10 mouse cellular contexts compared by ENCODE assay signal in the genomic region with DNA sequence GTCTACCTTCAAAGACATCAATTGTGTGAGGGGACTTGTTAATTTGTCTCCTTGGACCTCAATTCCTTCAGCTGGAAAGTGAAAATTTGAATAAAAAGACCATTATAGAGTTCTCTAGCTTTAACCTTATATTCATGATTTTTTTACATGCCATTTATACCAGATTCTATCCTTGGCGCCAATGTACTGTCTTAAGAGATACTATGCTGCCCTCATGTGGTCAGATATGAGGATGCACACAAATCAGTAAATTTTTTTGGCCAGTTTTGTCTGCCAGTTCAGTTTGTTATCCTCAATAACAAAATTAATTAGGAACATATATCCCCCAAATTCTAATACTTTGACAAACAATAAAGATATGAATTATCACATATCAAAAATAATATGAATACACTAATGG. TPM values are rescaled to one million over a fixed set of nuclear protein-coding genes. Genes with fewer than 3 reads are reported as not detected.
DNase-seq lines count a peak whose midpoint lies in the region; ATAC-seq and TF ChIP-seq lines count a peak whose summit lies in the region.
"Had no signal": no experiment of that assay in that cellular context is flagged by ENCODE, and none has a peak within 500 bp of the region (broad histone marks: within the 10 kb centered on the region; RNA-seq: fewer than 3 reads in every experiment).

No protein-coding gene starts in this region.

- H3K4me1 ChIP-seq in kidney, embryonic 15.5 days, result 0 out of 2 replicates have a peak, but pooled peaks cover 6% of the 10 kb centered on the region
- H3K4me1 ChIP-seq in ES-E14 (ENCODE audit: control insufficient read depth in 2 of 2, insufficient read depth in 2 of 2, low read length in 2 of 2, poor library complexity in 1 of 2), result no peaks in the 10 kb centered on the region
- peaks cover 9% of the 10 kb centered on the region; the same call in 1 of the 2 replicates for H3K4me1 ChIP-seq in forebrain, postnatal 0 days (ENCODE audit: insufficient read depth)
- H3K4me1 ChIP-seq: limb, embryonic 15.5 days had no signal

- no peak overlapping the region for H3K4me3 ChIP-seq in kidney, embryonic 15.5 days (replicated peaks)
- H3K4me3 ChIP-seq in ES-E14 (ENCODE audit: insufficient read depth in 1 of 2, low read depth in 1 of 2, low read length in 2 of 2, poor library complexity in 1 of 2, severe bottlenecking in 1 of 2), result no peak overlapping the region
- no peak overlapping the region for H3K4me3 ChIP-seq in forebrain, postnatal 0 days (ENCODE audit: low read depth, low read length)
- H3K4me3 ChIP-seq: erythroblast, embryonic 14.5 days; limb, embryonic 15.5 days had no signal

- no peak for ATAC-seq in kidney, embryonic 15.5 days (replicated peaks; ENCODE audit: low FRiP score)
- ATAC-seq in forebrain, postnatal 0 days, result no peak; the same call in 1 of the 2 replicates
- no peak for ATAC-seq in erythroid progenitor cell, adult 5-6 weeks (replicated peaks; ENCODE audit: low FRiP score, poor library complexity, severe bottlenecking)

- H3K27me3 ChIP-seq in kidney, embryonic 15.5 days, result no peaks in the 10 kb centered on the region
- H3K27me3 ChIP-seq in forebrain, postnatal 0 days (ENCODE audit: insufficient read depth, low read length), result no peaks in the 10 kb centered on the region
- H3K27me3 ChIP-seq: limb, embryonic 15.5 days had no signal

- no peaks in the 10 kb centered on the region for H3K9me3 ChIP-seq in kidney, embryonic 15.5 days (replicated peaks)
- no peaks in the 10 kb centered on the region for H3K9me3 ChIP-seq in ES-E14 (ENCODE audit: control insufficient read depth, insufficient read depth, low read depth, low read length)
- no peaks in the 10 kb centered on the region for H3K9me3 ChIP-seq in forebrain, postnatal 0 days (ENCODE audit: low read length)
- H3K9me3 ChIP-seq: limb, embryonic 15.5 days had no signal

- 0% methylated on average over 1 of the region's 1 CpGs for WGBS in kidney, embryonic 15.5 days
- 2% methylated on average over 1 of the region's 1 CpGs for WGBS in forebrain, postnatal 0 days

- in situ Hi-C loops in ES-E14 (cut with MboI; ENCODE audit: low sequenced_read_pairs in 2 of 2, unreplicated experiment in 2 of 2), result no loop called here

- no peak overlapping the region for H3K9ac ChIP-seq in kidney, embryonic 15.5 days
- H3K9ac ChIP-seq in ES-E14 (ENCODE audit: insufficient read depth, low read depth, low read length, poor library complexity, severe bottlenecking), result no peak overlapping the region
- no peak overlapping the region for H3K9ac ChIP-seq in forebrain, postnatal 0 days
- H3K9ac ChIP-seq: limb, embryonic 15.5 days had no signal

- H3K36me3 ChIP-seq in kidney, embryonic 15.5 days, result no peaks in the 10 kb centered on the region
- H3K36me3 ChIP-seq in ES-E14 (ENCODE audit: control insufficient read depth, insufficient read depth, low read length, poor library complexity, severe bottlenecking), result no peaks in the 10 kb centered on the region
- H3K36me3 ChIP-seq in forebrain, postnatal 0 days (ENCODE audit: insufficient read depth), result no peaks in the 10 kb centered on the region
- H3K36me3 ChIP-seq: limb, embryonic 15.5 days had no signal

- no peak overlapping the region for H3K4me2 ChIP-seq in kidney, embryonic 15.5 days
- no peak overlapping the region for H3K4me2 ChIP-seq in forebrain, postnatal 0 days (ENCODE audit: low read depth)
- H3K4me2 ChIP-seq: limb, embryonic 15.5 days had no signal

- DNase-seq in kidney, adult 8-10 months, result peak; percentile 23 to 51
- DNase-seq in ES-E14 (ENCODE audit: low read depth, low spot score), result peak; percentile 31
- peak; percentile 30 for DNase-seq in c-Kit-positive CD71-positive TER-119-positive erythroid progenitor cells, embryonic 14.5 days (ENCODE audit: low spot score)
- peak; percentile 88 for DNase-seq in forebrain, postnatal 0 days
- peak; percentile 81 to 88 for DNase-seq in left cerebral cortex, postnatal 14 days (ENCODE audit: low spot score in 2 of 2)
- peak; percentile 68 to 72 for DNase-seq in right cerebral cortex, adult 2 months (ENCODE audit: low spot score in 2 of 2)

- peak; percentile 84 for TF ChIP-seq CTCF in forebrain, postnatal 0 days (IDR thresholded peaks at IDR 0.05; ENCODE audit: low read depth)

- intact Hi-C loops in left cerebral cortex, postnatal 14 days (cut with DNase I), result loop anchor here (2.0 to 10.0 kb wide), 5 partner anchors 138 to 1840 kb away; partner anchors contain the start of genes Gria2 and Pdgfc

- no peak overlapping the region for H3K27ac ChIP-seq in kidney, embryonic 15.5 days
- H3K27ac ChIP-seq in ES-E14 (ENCODE audit: insufficient read depth, low read depth, low read length, poor library complexity, severe bottlenecking), result no peak overlapping the region
- H3K27ac ChIP-seq in forebrain, postnatal 0 days (ENCODE audit: low read depth, low read length), result no peak overlapping the region
- H3K27ac ChIP-seq: limb, embryonic 15.5 days had no signal

TF ChIP-seq in ES-E14, 5 proteins besides CTCF, POLR2A, EP300 and RAD21:
- TF ChIP-seq MAFK (IDR thresholded peaks at IDR 0.05; ENCODE audit: insufficient read depth, low read depth, low read length) (no peak), ZNF384 (IDR thresholded peaks at IDR 0.05; ENCODE audit: low read depth, low read length) (0 out of 2 replicates have a peak, but pooled peaks have one; percentile 52), ZC3H11A (IDR thresholded peaks at IDR 0.05; ENCODE audit: borderline replicate concordance, low read depth, low read length) (peak; percentile 68; the same call in 1 of the 2 replicates), CHD2 (IDR thresholded peaks at IDR 0.05; ENCODE audit: low read depth, low read length) (no peak)
TF ChIP-seq in ES-E14: peak in this region for 2.

RNA-seq across cellular contexts. Expression of gene Ctso, which starts 7.5 kb away (rescaled TPM):
- polyA plus RNA-seq in kidney, embryonic 15.5 days (2015; fragmentation: Nextera tagmentation; extraction: Ambion mirVana), result 13.8 and 14.2 TPM in 2 replicates
- total RNA-seq in ES-E14 (2012; rRNA removed), result 0.32 and 0.49 TPM in 2 replicates
- total RNA-seq in forebrain, postnatal 0 days (2014; rRNA removed), result 6.1 and 9.2 TPM in 2 replicates
- 11.8 and 13.6 TPM in 2 replicates for polyA plus RNA-seq in forebrain, postnatal 0 days (2015; fragmentation: Nextera tagmentation; extraction: Ambion mirVana)
- 10 to 100 TPM; 13.7 to 14.5 TPM for total RNA-seq in left cerebral cortex, postnatal 14 days (2021)
- 7.1 and 9.0 TPM in 2 replicates for total RNA-seq in erythroid progenitor cell, adult 5-6 weeks (2015; ENCODE audit: low replicate concordance)
- 0.53 and 2.6 TPM in 2 replicates for total RNA-seq in erythroid progenitor cell, adult 5-6 weeks (2017; ENCODE audit: low replicate concordance)

RNA-seq across cellular contexts. Expression of gene Tdo2, which starts 51.1 kb away (rescaled TPM):
- 0.09 and 0.19 TPM in 2 replicates for polyA plus RNA-seq in kidney, embryonic 15.5 days (2015; fragmentation: Nextera tagmentation; extraction: Ambion mirVana)
- total RNA-seq in ES-E14 (2012; rRNA removed), result not detected in 2 replicates
- 0.14 and 0.31 TPM in 2 replicates for total RNA-seq in forebrain, postnatal 0 days (2014; rRNA removed)
- 1.4 and 1.6 TPM in 2 replicates for polyA plus RNA-seq in forebrain, postnatal 0 days (2015; fragmentation: Nextera tagmentation; extraction: Ambion mirVana)
- 1 to 10 TPM; 1.6 to 1.7 TPM for total RNA-seq in left cerebral cortex, postnatal 14 days (2021)
- total RNA-seq in erythroid progenitor cell, adult 5-6 weeks (2015; ENCODE audit: low replicate concordance), result not detected in 2 replicates
- total RNA-seq in erythroid progenitor cell, adult 5-6 weeks (2017; ENCODE audit: low replicate concordance), result not detected in 2 replicates
- polyA plus RNA-seq: erythroblast, embryonic 14.5 days had no signal

RNA-seq across cellular contexts. Expression of gene Asic5, which starts 57.2 kb away (rescaled TPM):
- not detected in 2 replicates for polyA plus RNA-seq in kidney, embryonic 15.5 days (2015; fragmentation: Nextera tagmentation; extraction: Ambion mirVana)
- total RNA-seq in ES-E14 (2012; rRNA removed), result not detected in 2 replicates
- 0.15 TPM in 1 of 2 replicates, not detected in the other for total RNA-seq in forebrain, postnatal 0 days (2014; rRNA removed)
- not detected in 2 replicates for polyA plus RNA-seq in forebrain, postnatal 0 days (2015; fragmentation: Nextera tagmentation; extraction: Ambion mirVana)
- not detected for total RNA-seq in left cerebral cortex, postnatal 14 days (2021)
- not detected in 2 replicates for total RNA-seq in erythroid progenitor cell, adult 5-6 weeks (2015; ENCODE audit: low replicate concordance)
- not detected in 2 replicates for total RNA-seq in erythroid progenitor cell, adult 5-6 weeks (2017; ENCODE audit: low replicate concordance)
- polyA plus RNA-seq: erythroblast, embryonic 14.5 days; limb, embryonic 15.5 days had no signal

Comparison
In these comparisons a context has a peak if more than half of its experiments do, and no peak if none do; other contexts are left out.
1. DNase-seq: peak in every context shown above with its lines; median percentile 88 in forebrain, postnatal 0 days; 84 in left cerebral cortex, postnatal 14 days; 70 in right cerebral cortex, adult 2 months; 37 in kidney, adult 8-10 months; 31 in ES-E14; 30 in c-Kit-positive CD71-positive TER-119-positive erythroid progenitor cells, embryonic 14.5 days.